Mouse (Mus musculus) forebrain, embryonic 15.5 days (tissue): Measurements from ENCODE around the gene Slc35e2. TPM values are rescaled to one million over a fixed set of nuclear protein-coding genes. Genes with fewer than 3 reads are reported as not detected.

Experiments used
- ATAC-seq: fragments of 200-750 bp; cut with Nextera tagmentation; replicated peaks from 2 replicates; pipeline ENCODE4 v1.8.0; 2017; ENCODE audit warnings: mild to moderate bottlenecking, moderate TSS enrichment, moderate library complexity
- H3K27ac ChIP-seq: fragments of 300-500 bp; sonication (generic); replicated peaks from 2 replicates; pipeline ENCODE4 v1.5.1; 2015; ENCODE audit warnings: mild to moderate bottlenecking, inconsistent platforms
- H3K27me3 ChIP-seq: fragments of 300-500 bp; sonication (generic); 2 replicates; pipeline ENCODE4 v1.6.1; 2015; ENCODE audit warnings: inconsistent platforms
- H3K36me3 ChIP-seq: fragments of 300-500 bp; sonication (generic); 2 replicates; pipeline ENCODE4 v1.6.1; 2015; ENCODE audit warnings: mild to moderate bottlenecking, inconsistent platforms
- H3K4me1 ChIP-seq: fragments of 300-500 bp; sonication (generic); 2 replicates; pipeline ENCODE4 v1.6.1; 2015; ENCODE audit warnings: inconsistent platforms
- H3K4me2 ChIP-seq: fragments of 300-500 bp; sonication (generic); replicated peaks from 2 replicates; pipeline ENCODE4 v1.6.1; 2015; ENCODE audit warnings: mild to moderate bottlenecking, inconsistent platforms
- H3K4me3 ChIP-seq: fragments of 300-500 bp; sonication (generic); 2 replicates; pipeline ENCODE4 v1.5.1; 2015; ENCODE audit warnings: mild to moderate bottlenecking, inconsistent platforms
- H3K9ac ChIP-seq: fragments of 300-500 bp; sonication (generic); replicated peaks from 2 replicates; pipeline ENCODE4 v1.6.1; 2015; ENCODE audit warnings: mild to moderate bottlenecking, inconsistent platforms
- H3K9me3 ChIP-seq: fragments of 300-500 bp; sonication (generic); 2 replicates; pipeline ENCODE4 v1.6.1; 2016; ENCODE audit warnings: inconsistent platforms
- WGBS: fragments of 180-500 bp; shearing (Covaris S2); methylation state at CpG from one replicate; pipeline ENCODE4 v1.1.7; 2015; ENCODE audit warnings: mixed read lengths; 5-methylcytosine and 5-hydroxymethylcytosine counted together
- polyA plus RNA-seq: library from polyadenylated mRNA; unstranded; fragments of >200 nt; fragmentation: Nextera tagmentation; extraction: Ambion mirVana; gene quantifications from 2 replicates; pipeline ENCODE4 v1.2.1, GENCODE M21; 2015

Gene Slc35e2
- polyA plus RNA-seq: 10.9 and 12.9 TPM in 2 replicates

DNA sequence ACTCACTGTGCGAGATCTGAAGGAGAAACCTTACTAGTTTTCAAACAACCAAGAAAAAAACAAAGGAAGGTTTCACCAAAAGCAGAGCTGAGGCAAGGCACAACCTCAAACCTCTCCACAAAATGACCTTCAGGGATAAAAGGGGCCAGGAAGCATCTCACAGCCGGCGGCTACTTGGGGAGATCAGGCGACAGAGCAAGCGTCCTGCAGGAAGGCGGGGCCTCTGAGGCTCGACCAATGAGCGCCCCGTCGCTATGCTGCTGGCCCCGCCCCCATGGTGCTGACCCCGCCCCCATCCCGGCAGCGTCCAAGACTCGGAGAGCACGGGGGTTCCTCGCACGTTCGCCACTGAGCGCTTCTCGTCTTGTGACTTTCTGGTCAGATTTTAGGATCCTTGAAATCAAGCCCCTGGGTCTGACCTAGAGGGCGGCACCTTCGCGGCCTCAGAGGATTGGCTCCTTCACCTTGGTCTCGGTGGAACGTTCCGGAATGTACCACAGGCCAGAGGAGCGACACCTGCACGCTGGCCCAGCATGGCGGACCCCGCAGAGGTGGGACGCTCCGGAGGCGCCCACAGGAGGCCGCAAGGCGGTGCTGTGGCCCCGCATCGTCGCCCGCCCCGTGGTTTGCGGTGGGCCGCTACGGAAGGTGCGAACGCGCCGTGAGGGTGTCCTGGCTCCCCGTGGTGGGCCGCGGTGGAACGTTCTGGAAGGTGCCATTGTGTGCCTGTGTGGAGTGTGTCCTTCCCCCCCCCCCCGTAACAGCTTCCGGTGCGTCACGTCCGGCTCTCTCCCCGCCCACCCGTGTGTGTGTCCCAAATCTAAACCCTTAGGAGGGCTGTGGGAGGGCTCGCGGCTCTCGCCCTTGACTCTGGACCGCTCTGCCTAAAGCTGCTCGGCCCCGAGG, at the start of gene Slc35e2:
Slc35e2 (plus strand) TSS at position 326 of the 906 bp plus-strand sequence.
- under 1% methylated on average over 63 of the region's 65 CpGs for WGBS
- Histone ChIP-seq H3K4me2 (peak within 1 kb of the TSS; percentile 85), H3K27ac (peak within 1 kb of the TSS; percentile 99), H3K4me3 (peak within 1 kb of the TSS; percentile 85), H3K9me3 (no peaks in the 10 kb centered on the region), H3K9ac (peak within 1 kb of the TSS; percentile 98), H3K36me3 (no peaks in the 10 kb centered on the region), H3K4me1 (peaks cover 16% of the 10 kb centered on the region), H3K27me3 (no peaks in the 10 kb centered on the region)
- ATAC-seq: peak; percentile 96

DNA sequence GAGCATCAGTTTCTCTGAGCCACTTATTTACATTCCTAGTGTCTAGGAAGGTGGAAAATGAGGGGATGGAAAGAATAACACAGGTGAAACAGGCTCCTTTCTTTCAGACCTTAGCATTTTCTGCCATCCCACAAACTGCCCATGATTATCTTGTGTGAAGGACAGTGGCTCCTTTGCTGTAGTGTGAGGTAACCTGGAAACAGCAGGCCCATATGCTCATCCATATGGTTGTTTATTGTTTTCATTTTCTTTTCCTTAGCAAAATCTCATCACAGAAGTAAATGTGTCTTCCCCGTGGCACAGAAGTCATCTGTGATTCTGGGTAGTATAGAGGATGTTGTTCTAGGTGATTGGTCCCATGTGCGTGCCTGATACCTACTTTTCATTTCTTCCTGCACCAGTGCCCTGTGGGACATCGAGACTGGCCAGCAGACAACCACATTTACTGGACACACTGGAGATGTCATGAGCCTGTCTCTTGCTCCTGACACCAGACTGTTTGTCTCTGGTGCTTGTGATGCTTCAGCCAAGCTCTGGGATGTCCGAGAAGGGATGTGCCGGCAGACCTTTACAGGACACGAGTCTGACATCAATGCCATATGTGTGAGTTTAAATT, 48.2 kb upstream of the Slc35e2 start:
- H3K36me3 ChIP-seq: peaks cover 75% of the 10 kb centered on the region
- no peaks in the 10 kb centered on the region for H3K27me3 ChIP-seq
- H3K27ac ChIP-seq: no peak overlapping the region
- H3K4me3 ChIP-seq: no peak overlapping the region
- no peaks in the 10 kb centered on the region for H3K9me3 ChIP-seq
- no peaks in the 10 kb centered on the region for H3K4me1 ChIP-seq
- H3K9ac ChIP-seq: no peak overlapping the region
- 90% methylated on average over 6 of the region's 6 CpGs for WGBS
- ATAC-seq: no peak
- no peak overlapping the region for H3K4me2 ChIP-seq

DNA sequence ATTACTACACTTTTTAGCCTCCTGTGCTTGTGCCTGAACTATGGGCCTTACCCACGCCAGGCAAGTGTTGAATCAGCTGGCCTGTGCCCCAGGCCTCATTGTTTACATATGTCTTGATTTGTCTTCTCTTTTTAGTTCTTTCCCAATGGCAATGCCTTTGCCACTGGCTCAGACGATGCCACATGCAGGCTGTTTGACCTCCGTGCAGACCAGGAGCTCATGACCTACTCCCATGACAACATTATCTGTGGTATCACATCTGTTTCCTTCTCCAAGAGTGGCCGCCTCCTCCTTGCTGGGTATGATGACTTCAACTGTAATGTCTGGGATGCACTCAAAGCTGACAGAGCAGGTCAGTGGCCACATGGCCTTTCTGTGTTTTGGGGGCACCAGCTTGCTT, 46.3 kb upstream of the Slc35e2 start:
- no peak overlapping the region for H3K27ac ChIP-seq
- H3K27me3 ChIP-seq: no peaks in the 10 kb centered on the region
- H3K4me1 ChIP-seq: no peaks in the 10 kb centered on the region
- ATAC-seq: no peak
- no peak overlapping the region for H3K4me3 ChIP-seq
- H3K9ac ChIP-seq: no peak overlapping the region
- 87% methylated on average over 4 of the region's 4 CpGs for WGBS
- no peak overlapping the region for H3K4me2 ChIP-seq
- H3K9me3 ChIP-seq: no peaks in the 10 kb centered on the region
- peaks cover 86% of the 10 kb centered on the region for H3K36me3 ChIP-seq

DNA sequence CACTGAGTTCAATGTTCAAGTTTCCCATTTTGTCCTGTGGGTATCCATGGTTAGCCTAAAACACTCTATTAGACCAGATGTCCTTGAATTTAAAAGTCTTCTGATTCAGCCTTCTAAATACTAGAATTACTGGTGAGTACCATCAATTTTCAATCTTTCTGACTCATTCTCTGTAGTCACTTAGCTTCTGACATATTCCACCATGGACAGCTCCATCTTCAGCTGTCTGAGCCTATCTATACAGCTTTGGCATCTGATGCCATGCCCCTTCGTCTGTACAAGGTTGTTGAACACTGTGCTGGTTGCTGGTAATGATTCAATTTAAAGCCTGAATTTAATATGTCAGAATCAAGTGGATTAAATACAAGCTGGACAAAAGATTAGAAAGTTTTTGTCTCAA, 45.8 kb upstream of the Slc35e2 start:
- Histone ChIP-seq H3K36me3 (peaks cover 92% of the 10 kb centered on the region), H3K4me1 (no peaks in the 10 kb centered on the region), H3K27ac (no peak overlapping the region), H3K27me3 (no peaks in the 10 kb centered on the region), H3K9me3 (no peaks in the 10 kb centered on the region), H3K9ac (no peak overlapping the region), H3K4me3 (no peak overlapping the region), H3K4me2 (no peak overlapping the region)
- 63% methylated on average over 1 of the region's 1 CpGs for WGBS
- ATAC-seq: no peak

DNA sequence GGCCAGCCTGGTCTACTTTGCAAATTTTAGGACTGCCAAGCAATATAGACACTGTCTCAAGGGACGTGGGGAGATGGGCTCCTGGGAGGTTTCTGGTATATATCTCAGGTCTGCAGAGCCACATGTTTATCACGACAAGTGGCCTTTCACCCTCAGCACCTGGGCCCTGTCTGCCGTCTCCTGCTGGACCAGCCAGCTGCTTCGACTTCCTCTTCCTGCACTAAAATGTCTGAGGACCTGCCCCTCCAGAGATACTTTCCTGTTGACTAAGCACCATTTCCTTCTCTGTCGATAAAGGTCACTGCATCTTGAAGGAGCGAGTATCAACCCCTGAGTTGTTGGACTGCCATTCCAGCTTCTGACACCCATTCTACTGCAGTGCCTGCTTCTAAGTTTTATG, 41.8 kb upstream of the Slc35e2 start:
- Histone ChIP-seq H3K9me3 (no peaks in the 10 kb centered on the region), H3K4me3 (no peak overlapping the region), H3K9ac (no peak overlapping the region), H3K4me1 (peaks cover 12% of the 10 kb centered on the region), H3K4me2 (no peak overlapping the region), H3K27me3 (no peaks in the 10 kb centered on the region), H3K27ac (no peak overlapping the region), H3K36me3 (peaks cover 64% of the 10 kb centered on the region)
- WGBS: 84% methylated on average over 6 of the region's 6 CpGs
- ATAC-seq: no peak

DNA sequence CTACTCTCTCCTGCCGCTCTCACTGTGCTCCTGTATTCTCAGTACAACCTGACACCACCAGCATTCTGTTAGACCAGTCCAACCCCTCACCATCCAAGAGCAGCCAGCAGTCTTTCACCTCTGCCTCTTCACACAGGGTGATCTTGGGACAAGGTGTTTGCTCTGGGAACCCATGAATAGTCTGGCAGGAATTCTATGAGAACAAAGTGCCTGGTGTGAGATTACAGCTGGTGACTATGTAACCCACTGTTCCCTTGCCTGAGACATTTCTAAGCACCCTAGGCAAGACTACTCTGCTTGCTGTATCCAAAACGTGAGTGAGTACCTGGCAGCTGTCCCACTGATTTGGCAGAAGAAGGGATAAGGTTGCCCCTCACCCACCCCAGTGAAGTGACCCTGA, 40.3 kb upstream of the Slc35e2 start:
- H3K4me1 ChIP-seq: peaks cover 25% of the 10 kb centered on the region
- H3K9me3 ChIP-seq: no peaks in the 10 kb centered on the region
- H3K27me3 ChIP-seq: no peaks in the 10 kb centered on the region
- H3K4me2 ChIP-seq: no peak overlapping the region
- no peak for ATAC-seq
- no peak overlapping the region for H3K4me3 ChIP-seq
- H3K36me3 ChIP-seq: peaks cover 50% of the 10 kb centered on the region
- 51% methylated on average over 2 of the region's 2 CpGs for WGBS
- H3K9ac ChIP-seq: no peak overlapping the region
- H3K27ac ChIP-seq: no peak overlapping the region

DNA sequence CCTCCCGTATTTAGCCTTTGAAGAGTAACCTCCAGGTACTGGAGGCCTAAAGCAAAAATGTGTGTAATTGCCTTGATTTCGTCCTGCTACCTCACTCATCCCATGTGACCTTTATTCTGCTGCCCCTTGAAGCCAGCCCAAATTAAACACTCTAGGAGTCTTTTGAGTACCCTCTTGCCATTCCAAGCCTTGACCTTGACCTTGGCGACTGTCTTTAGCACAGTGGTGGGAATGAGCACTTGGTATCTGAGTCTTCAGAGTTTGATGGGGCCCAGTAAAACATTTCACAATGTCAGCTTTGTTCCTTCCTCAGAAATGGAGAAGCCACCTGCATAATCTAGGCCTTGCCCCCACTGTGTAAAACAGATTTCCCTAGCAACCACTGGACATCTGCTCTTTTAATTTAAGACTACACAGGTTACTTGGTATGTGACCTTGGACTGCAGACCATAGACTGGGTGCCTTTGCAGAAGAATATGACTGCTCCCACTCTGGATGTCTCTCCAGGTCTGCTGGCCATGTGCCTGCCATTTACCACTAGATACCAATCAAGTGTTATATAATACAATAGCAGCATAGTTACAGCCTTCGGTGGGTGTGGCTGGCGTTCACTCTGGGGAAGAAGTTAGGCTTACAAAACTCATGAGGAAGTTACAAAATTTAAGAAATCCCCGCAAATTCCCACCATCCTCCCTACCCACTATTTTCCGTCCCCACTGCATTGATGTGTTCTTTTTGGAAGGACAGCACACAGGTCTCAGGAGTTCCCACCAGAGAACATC, 39.4 kb upstream of the Slc35e2 start, which contains the start of gene Nadk:
Nadk (plus strand) TSS at position 718 of the 782 bp plus-strand sequence.
- Histone ChIP-seq H3K4me2 (peak within 1 kb of the TSS; percentile 82), H3K36me3 (peaks cover 40% of the 10 kb centered on the region), H3K4me1 (peaks cover 29% of the 10 kb centered on the region), H3K9me3 (no peaks in the 10 kb centered on the region), H3K27ac (peak within 1 kb of the TSS; percentile 84), H3K9ac (peak within 1 kb of the TSS; percentile 88), H3K4me3 (peak within 1 kb of the TSS; percentile 88), H3K27me3 (no peaks in the 10 kb centered on the region)
- 75% methylated on average over 7 of the region's 7 CpGs for WGBS
- no peak for ATAC-seq

DNA sequence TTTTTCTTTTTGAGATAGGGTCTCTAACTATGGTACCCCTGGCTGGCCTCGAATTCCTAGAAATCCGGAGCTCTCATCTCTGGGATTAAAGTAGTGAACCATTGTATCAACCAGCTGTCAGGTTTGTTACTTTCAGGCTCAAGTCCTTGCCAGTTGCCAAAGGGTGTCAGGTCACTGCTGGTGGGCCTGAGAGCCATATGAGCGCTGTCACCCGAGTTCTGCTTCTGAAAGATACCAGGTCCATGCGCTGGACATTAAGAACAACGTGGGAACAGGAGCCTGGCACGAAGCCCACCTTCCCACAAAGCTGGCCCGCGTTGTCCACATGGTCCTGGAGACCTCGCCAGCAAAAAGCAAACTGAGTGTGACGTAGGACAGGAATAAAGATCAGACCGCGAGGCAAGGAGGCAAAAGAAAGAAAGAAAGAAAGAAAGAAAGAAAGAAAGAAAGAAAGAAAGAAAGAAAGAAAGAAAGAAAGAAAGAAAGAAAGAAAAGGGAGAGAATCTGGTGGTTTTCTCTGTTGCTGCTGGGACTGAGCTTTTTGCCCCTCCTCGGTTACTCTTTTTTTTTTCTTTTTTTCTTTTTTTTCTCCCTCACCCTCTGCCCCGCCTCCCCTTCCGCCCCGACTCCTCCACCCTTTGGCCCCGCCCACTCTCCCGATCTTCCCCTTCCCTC, 38.4 kb upstream of the Slc35e2 start:
- ATAC-seq: no peak; the same call in 1 of the 2 replicates
- 3% methylated on average over 19 of the region's 19 CpGs for WGBS
- H3K9ac ChIP-seq: peak overlapping the region; percentile 88

DNA sequence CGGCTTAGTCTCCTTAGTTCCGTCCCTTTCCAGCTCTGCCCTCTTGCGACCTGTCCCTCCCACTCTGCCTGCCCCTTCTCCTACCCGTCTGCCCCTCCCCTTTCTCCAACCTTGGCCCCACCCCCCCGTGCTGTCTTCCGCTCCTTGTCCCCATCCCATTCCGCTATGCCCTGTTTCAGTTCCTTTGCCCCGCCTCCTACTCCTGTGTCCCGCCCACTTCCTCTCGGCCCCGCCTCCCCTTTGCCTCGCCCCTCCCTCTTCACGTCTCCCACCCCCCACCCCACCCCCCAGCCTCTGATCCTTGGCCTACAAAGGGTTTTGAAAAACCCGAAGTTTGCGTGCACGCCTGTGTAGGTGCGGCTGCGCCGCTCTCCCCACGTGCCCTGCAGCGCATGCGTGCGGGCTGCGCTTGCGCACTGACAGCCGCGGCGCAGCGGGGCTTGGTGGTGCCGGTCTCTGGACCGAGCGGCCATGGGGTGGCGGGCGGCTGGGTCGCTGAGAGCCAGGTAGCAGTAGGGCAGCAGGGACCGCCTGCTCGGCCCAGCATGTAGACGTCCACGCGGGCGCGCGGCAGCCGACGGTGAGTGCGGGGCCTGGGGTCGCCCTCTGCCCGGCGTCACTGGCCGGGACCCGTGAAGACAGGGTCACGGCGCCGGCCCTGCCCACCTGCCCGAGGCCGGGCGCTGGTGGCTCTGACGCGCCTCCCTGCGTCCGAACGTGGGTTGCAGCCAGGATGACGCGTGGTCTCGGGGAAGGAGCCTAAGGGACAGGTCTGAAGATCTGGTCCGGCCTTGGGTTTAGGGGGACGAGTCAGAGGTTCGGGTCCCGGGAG, 37.6 kb upstream of the Slc35e2 start:
- Histone ChIP-seq H3K27me3 (no peaks in the 10 kb centered on the region), H3K27ac (peak overlapping the region; percentile 84), H3K9ac (peak overlapping the region; percentile 88), H3K9me3 (no peaks in the 10 kb centered on the region), H3K4me3 (peak overlapping the region; percentile 88), H3K36me3 (peaks cover 26% of the 10 kb centered on the region), H3K4me1 (peaks cover 29% of the 10 kb centered on the region), H3K4me2 (peak overlapping the region; percentile 82)
- ATAC-seq: peak; percentile 98
- under 1% methylated on average over 65 of the region's 69 CpGs for WGBS

More for the DNA sequence above, 38.4 kb upstream of the Slc35e2 start:
- Histone ChIP-seq H3K4me1 (peaks cover 29% of the 10 kb centered on the region), H3K27me3 (no peaks in the 10 kb centered on the region), H3K4me3 (peak overlapping the region; percentile 88), H3K27ac (peak overlapping the region; percentile 84), H3K4me2 (peak overlapping the region; percentile 82), H3K36me3 (peaks cover 32% of the 10 kb centered on the region), H3K9me3 (no peaks in the 10 kb centered on the region)

DNA sequence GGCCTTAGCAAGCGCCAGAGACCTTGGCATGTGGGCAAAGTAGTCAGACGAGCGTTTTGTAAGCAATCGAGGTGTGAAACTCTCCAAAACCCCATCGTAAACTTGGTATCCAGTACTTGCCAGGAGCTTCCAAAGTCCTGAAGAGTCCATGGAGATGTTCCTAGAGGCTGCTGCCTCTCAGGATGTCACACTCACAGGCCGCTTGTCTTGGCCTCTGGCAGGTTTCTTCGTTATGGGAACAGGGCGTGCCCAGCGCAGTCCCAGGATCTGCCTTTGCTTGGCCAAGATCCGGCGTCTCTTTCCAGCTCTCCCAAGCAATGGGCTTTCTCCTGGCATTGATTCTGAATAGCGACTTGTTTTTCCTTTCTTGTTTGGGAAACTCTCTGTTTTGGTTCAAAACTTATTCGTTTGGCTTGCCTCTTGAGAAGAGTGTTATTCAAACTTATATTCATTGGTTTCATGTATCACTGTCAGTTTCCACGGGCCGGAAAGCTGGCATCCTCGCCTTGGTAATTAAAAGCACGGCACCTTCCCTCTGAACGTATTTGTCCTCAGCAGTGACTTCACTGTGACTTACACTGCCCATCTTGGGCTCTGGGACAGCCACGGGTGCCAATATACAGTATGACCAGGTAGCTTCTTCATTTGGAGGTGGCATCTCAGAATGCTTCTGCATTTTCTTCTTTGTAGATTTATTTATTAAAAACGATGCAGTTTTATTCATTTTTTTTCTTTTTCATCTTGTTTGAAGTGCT, 36.7 kb upstream of the Slc35e2 start:
- H3K9me3 ChIP-seq: no peaks in the 10 kb centered on the region
- peak overlapping the region; percentile 88 for H3K9ac ChIP-seq
- no peak for ATAC-seq
- 15% methylated on average over 20 of the region's 20 CpGs for WGBS
- H3K27me3 ChIP-seq: no peaks in the 10 kb centered on the region
- peak overlapping the region; percentile 82 for H3K4me2 ChIP-seq
- peak overlapping the region; percentile 84 for H3K27ac ChIP-seq
- peaks cover 29% of the 10 kb centered on the region for H3K4me1 ChIP-seq
- H3K36me3 ChIP-seq: peaks cover 17% of the 10 kb centered on the region
- H3K4me3 ChIP-seq: peak overlapping the region; percentile 88
